Mouse (Mus musculus): ENCODE data around the gene Cwf19l1. TPM values are rescaled to one million over a fixed set of nuclear protein-coding genes. Genes with fewer than 3 reads are reported as not detected.

The Cwf19l1 gene
- polyA plus RNA-seq, 1 experiment, result not detected

DNA sequence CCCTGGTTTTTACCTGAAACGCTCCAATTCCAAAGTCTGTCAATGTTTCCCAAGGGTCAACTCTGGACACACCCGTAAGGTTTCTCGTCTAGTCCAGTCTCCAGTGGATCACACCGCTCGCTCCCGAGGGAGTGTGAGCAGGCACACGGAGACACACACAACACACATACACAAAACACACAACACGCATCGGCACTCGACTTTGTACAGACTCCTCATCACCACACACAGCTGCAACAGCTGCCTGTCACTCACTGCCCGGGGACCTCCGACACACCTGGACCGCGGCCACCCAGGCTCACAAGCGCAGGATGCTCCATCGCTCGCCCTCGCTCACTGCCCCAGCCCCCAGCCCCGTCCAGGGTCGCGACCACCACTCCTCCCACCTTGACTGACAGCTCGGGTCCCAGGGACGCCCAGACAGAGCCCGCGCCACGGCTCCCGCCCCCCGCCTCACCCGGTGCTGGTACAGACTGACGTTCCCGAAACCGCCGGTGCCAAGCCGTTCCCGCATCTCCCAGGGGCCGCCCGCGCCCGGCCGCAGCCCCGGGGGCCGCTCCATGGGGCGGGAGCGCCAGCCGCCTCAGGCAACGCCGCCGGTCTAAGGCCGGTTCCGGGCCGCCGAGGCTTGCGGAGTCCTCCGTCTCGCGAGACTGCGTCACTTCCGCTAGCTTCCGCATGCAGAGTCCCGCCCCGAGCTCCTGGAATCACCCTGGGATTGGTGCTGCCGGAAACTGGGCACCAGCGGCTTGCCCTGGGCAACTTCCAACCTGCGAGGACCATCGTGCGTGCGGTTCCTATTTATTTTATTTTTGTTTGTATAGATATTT is 28.6 kb downstream of the Cwf19l1 start, which contains the start of gene Chuk:
TSS of gene Chuk (minus strand) at position 650 of the 830 bp plus-strand sequence.
- whole genome bisulfite sequencing, result under 1% methylated on average over 67 of the region's 67 CpGs
- Histone ChIP-seq H3K27ac (ENCODE audit: insufficient read depth, low read depth, low read length) (peak within 1 kb of the TSS; percentile 46; the same call in 1 of the 2 replicates), H3K4me3 (ENCODE audit: insufficient read depth, low read depth, low read length) (peak within 1 kb of the TSS; percentile 91), H3K4me1 (ENCODE audit: control insufficient read depth, insufficient read depth, low read length) (no peaks in the 10 kb centered on the region)
- TF ChIP-seq CTCF (IDR thresholded peaks at IDR 0.05; ENCODE audit: insufficient read depth, low read depth, low read length) (no peak), POLR2A (IDR thresholded peaks at IDR 0.05; ENCODE audit: insufficient read depth, low read depth, low read length) (peak; percentile 94)

- TF ChIP-seq POLR2A (IDR thresholded peaks at IDR 0.05; ENCODE audit: insufficient read depth, low read depth, low read length) (no peak), CTCF (IDR thresholded peaks at IDR 0.05; ENCODE audit: insufficient read depth, low read depth, low read length) (no peak)
- Histone ChIP-seq H3K27ac (ENCODE audit: insufficient read depth, low read depth, low read length) (no peak overlapping the region), H3K4me1 (ENCODE audit: control insufficient read depth, insufficient read depth, low read length) (no peaks in the 10 kb centered on the region), H3K4me3 (ENCODE audit: insufficient read depth, low read depth, low read length) (no peak overlapping the region)
- 88% methylated on average over 1 of the region's 1 CpGs for WGBS
Observed at GRCm38 (mm10) chr19:44104393-44104792, 31.3 kb downstream of the Cwf19l1 start.

DNA sequence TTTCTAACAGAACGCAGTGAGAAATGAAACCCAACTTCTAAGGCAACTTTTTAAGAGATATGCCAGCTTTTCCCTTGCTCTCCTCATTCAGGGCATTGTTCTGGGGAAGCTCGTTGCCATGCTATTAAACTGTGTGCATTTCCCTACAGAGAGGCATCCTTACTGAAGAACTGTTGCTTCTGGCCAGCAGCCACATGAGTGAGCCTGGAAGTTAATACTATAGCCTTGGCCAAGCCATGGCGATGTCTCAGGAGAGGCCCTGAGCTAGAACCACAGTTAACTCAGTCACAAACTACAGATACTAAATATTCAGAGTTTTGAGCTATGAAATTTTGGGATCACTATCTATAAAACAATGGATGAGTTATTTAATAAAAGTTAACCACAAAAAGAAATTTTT is 32.7 kb downstream of the Cwf19l1 start:
- Histone ChIP-seq H3K4me1 (ENCODE audit: control insufficient read depth, insufficient read depth, low read length) (no peaks in the 10 kb centered on the region), H3K4me3 (ENCODE audit: insufficient read depth, low read depth, low read length) (no peak overlapping the region), H3K27ac (ENCODE audit: insufficient read depth, low read depth, low read length) (no peak overlapping the region)
- WGBS, result 68% methylated on average over 3 of the region's 3 CpGs
- TF ChIP-seq POLR2A (IDR thresholded peaks at IDR 0.05; ENCODE audit: insufficient read depth, low read depth, low read length) (no peak), CTCF (IDR thresholded peaks at IDR 0.05; ENCODE audit: insufficient read depth, low read depth, low read length) (no peak)

DNA sequence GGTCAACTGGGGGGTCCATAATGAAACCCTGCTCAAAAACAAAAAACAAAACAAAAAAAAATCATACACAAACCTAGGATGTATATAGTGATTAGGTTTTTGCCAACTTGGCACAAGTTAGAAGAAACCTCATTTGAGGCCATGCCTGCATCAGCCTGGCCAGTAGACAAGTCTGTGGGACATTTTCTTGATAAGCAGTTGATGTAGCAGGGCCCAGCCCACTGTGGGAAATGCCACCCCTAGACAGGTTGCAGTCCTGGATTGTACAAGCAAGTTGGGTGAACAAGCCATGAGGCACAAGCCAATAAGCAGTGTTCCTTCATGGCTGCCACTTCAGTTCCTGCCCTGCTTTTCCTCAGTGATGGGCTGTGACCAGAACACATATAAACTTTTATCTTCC is 34.8 kb downstream of the Cwf19l1 start:
- Histone ChIP-seq H3K4me1 (ENCODE audit: control insufficient read depth, insufficient read depth, low read length) (no peaks in the 10 kb centered on the region), H3K4me3 (ENCODE audit: insufficient read depth, low read depth, low read length) (no peak overlapping the region), H3K27ac (ENCODE audit: insufficient read depth, low read depth, low read length) (no peak overlapping the region)
- TF ChIP-seq POLR2A (IDR thresholded peaks at IDR 0.05; ENCODE audit: insufficient read depth, low read depth, low read length), result no peak

GRCm38 (mm10) chr19:44086278-44086677 is 49.4 kb downstream of the Cwf19l1 start:
- Histone ChIP-seq H3K4me3 (ENCODE audit: insufficient read depth, low read depth, low read length) (no peak overlapping the region), H3K27ac (ENCODE audit: insufficient read depth, low read depth, low read length) (no peak overlapping the region), H3K4me1 (ENCODE audit: control insufficient read depth, insufficient read depth, low read length) (no peaks in the 10 kb centered on the region)
- no peak for TF ChIP-seq CTCF (IDR thresholded peaks at IDR 0.05; ENCODE audit: insufficient read depth, low read depth, low read length)
- WGBS, result 20% methylated on average over 3 of the region's 3 CpGs

DNA sequence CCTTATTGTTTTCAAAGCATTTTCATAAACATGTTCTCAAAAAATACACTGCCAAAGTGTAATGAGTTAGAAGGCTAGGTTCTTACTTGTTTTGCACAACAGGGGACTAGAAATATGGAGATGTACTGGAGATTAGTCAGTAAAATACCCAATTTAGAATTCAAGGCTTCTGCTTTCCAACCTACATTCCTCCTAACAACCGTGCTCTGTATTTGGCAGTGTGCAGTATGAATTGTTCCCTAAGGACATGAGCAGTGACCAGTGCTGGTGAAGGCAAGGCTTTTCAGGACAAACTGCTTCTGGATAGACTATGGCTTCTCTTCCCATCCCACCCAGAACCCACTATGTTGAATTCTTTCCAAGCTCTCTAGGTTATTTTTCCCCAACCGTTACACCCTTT is 54.8 kb downstream of the Cwf19l1 start:
- H3K4me1 ChIP-seq (ENCODE audit: control insufficient read depth, insufficient read depth, low read length), result no peaks in the 10 kb centered on the region
- 84% methylated on average over 2 of the region's 2 CpGs for WGBS
- H3K4me3 ChIP-seq (ENCODE audit: insufficient read depth, low read depth, low read length), result no peak overlapping the region
- H3K27ac ChIP-seq (ENCODE audit: insufficient read depth, low read depth, low read length), result no peak overlapping the region
- TF ChIP-seq CTCF (IDR thresholded peaks at IDR 0.05; ENCODE audit: insufficient read depth, low read depth, low read length), result no peak
- TF ChIP-seq POLR2A (IDR thresholded peaks at IDR 0.05; ENCODE audit: insufficient read depth, low read depth, low read length), result no peak

DNA sequence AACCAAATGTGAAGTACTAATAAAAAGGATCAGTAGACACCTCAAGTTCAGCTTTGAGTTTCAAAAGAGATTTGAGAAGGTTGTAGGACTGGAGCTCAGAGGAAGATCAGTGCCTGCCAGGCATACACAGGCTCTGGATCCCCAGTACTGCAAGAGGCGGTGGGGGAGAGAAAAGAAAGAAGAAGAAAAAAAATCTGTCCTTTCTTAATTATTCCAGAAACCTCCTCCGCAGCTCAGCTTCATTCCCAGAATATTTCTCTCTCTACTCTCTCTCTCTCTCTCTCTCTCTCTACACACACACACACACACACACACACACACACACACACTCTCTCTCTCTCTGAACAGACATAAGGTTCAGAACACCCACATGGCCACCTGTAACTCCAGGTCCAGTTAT is 55.7 kb downstream of the Cwf19l1 start:
- H3K4me3 ChIP-seq (ENCODE audit: insufficient read depth, low read depth, low read length), result no peak overlapping the region
- TF ChIP-seq POLR2A (IDR thresholded peaks at IDR 0.05; ENCODE audit: insufficient read depth, low read depth, low read length) (no peak), CTCF (IDR thresholded peaks at IDR 0.05; ENCODE audit: insufficient read depth, low read depth, low read length) (no peak)
- WGBS, result 73% methylated on average over 2 of the region's 2 CpGs
- H3K27ac ChIP-seq (ENCODE audit: insufficient read depth, low read depth, low read length), result no peak overlapping the region
- no peaks in the 10 kb centered on the region for H3K4me1 ChIP-seq (ENCODE audit: control insufficient read depth, insufficient read depth, low read length)

GRCm38 (mm10) chr19:44077024-44077423 is 58.7 kb downstream of the Cwf19l1 start:
- Histone ChIP-seq H3K4me1 (ENCODE audit: control insufficient read depth, insufficient read depth, low read length) (no peaks in the 10 kb centered on the region), H3K27ac (ENCODE audit: insufficient read depth, low read depth, low read length) (no peak overlapping the region), H3K4me3 (ENCODE audit: insufficient read depth, low read depth, low read length) (no peak overlapping the region)
- TF ChIP-seq CTCF (IDR thresholded peaks at IDR 0.05; ENCODE audit: insufficient read depth, low read depth, low read length) (no peak), POLR2A (IDR thresholded peaks at IDR 0.05; ENCODE audit: insufficient read depth, low read depth, low read length) (no peak)
- 90% methylated on average over 4 of the region's 4 CpGs for WGBS

- H3K27ac ChIP-seq (ENCODE audit: insufficient read depth, low read depth, low read length), result no peak overlapping the region
- no peaks in the 10 kb centered on the region for H3K4me1 ChIP-seq (ENCODE audit: control insufficient read depth, insufficient read depth, low read length)
- no peak for TF ChIP-seq CTCF (IDR thresholded peaks at IDR 0.05; ENCODE audit: insufficient read depth, low read depth, low read length)
- no peak for TF ChIP-seq POLR2A (IDR thresholded peaks at IDR 0.05; ENCODE audit: insufficient read depth, low read depth, low read length)
- H3K4me3 ChIP-seq (ENCODE audit: insufficient read depth, low read depth, low read length), result no peak overlapping the region
- WGBS, result 87% methylated on average over 9 of the region's 9 CpGs
Observed at GRCm38 (mm10) chr19:44076457-44076856, 59.2 kb downstream of the Cwf19l1 start.

Data from olfactory bulb, adult 2 months (tissue).